Mouse (Mus musculus) MEL (cell line): ENCODE measurements around the gene Tnip2.

Experiments used
- POLR2A ChIP-seq, 2 experiments: IDR thresholded peaks; 2 replicates each; pipeline ENCODE4 v1.6.1; 2011 to 2012; ENCODE audit warnings: low read length in 2 of 2, mild to moderate bottlenecking in 2 of 2, control low read depth in 1 of 2, improper control_type of control experiment in 1 of 2, low read depth in 1 of 2, moderate library complexity in 1 of 2; ENCODE audit not compliant: control insufficient read depth in 1 of 2, insufficient read depth in 1 of 2, poor library complexity in 1 of 2
- POLR2AphosphoS2 ChIP-seq: IDR thresholded peaks from 2 replicates; pipeline ENCODE4 v1.6.1; 2011; ENCODE audit warnings: low read length, improper control_type of control experiment

DNA sequence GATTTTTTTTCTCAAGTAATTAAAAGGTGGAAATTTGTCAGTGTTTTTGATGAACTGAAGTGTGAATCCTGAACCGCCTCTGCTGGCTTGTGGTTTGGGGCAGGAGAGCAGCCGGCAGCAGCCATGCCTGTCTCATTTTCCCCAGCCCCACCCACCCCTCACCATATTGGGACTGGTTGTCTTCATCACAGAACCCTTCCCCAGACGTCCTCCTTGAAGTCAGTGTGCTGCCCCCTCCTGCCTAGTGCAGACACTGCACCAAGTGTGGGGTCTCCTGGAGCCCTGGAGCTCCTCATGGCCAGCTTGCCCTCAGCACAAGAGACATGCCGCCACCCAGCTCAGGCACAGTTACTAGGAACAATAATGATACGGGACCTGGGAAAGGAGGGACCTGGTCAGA lies 24.7 kb upstream of the Tnip2 start:
- TF ChIP-seq POLR2A (IDR thresholded peaks at IDR 0.05; ENCODE audit: control insufficient read depth in 1 of 2, insufficient read depth in 1 of 2, low read depth in 1 of 2, low read length in 2 of 2, poor library complexity in 1 of 2) (no peak), POLR2AphosphoS2 (no peak)
